40 mouse cellular contexts compared by ENCODE assay signal in the genomic region with DNA sequence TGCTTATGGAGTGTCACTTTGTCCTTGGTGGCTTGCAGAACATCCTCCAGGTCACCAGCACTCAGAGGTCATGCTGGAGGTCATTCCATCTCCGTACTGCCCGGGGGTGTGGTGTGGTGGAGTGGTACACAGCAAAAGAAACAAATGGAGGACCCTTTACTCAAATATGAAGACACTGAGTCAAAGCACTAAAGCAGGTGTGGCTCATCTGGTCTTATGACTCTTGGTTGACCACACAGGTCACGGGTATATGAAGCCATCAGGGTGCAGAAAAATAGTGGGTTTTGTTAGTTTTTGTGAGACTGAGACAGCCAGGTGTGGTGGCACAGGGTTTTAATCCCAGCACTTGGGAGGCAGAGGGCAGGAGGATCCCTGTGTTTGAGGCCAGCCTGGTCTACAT. TPM values are rescaled to one million over a fixed set of nuclear protein-coding genes. Genes with fewer than 3 reads are reported as not detected.
"Had no signal": no experiment of that assay in that cellular context is flagged by ENCODE, and none has a peak within 500 bp of the region (broad histone marks: within the 10 kb centered on the region; RNA-seq: fewer than 3 reads in every experiment).

No protein-coding gene starts in this region.

- H3K4me2 ChIP-seq: limb, embryonic 12.5 days; limb, embryonic 13.5 days; limb, embryonic 15.5 days; liver, embryonic 11.5 days; liver, embryonic 12.5 days; liver, embryonic 13.5 days; liver, embryonic 15.5 days; lung, embryonic 14.5 days; lung, embryonic 15.5 days; midbrain, embryonic 11.5 days; midbrain, embryonic 12.5 days; midbrain, embryonic 13.5 days; midbrain, embryonic 15.5 days; neural tube, embryonic 12.5 days had no signal

- H3K4me1 ChIP-seq: limb, embryonic 10.5 days; limb, embryonic 12.5 days; limb, embryonic 13.5 days; limb, embryonic 15.5 days; liver, embryonic 12.5 days; liver, embryonic 13.5 days; liver, embryonic 15.5 days; lung, embryonic 15.5 days; midbrain, embryonic 10.5 days; midbrain, embryonic 12.5 days; midbrain, embryonic 13.5 days; midbrain, embryonic 15.5 days; neural tube, embryonic 12.5 days had no signal

- H3K9me3 ChIP-seq: limb, embryonic 10.5 days; limb, embryonic 12.5 days; limb, embryonic 13.5 days; limb, embryonic 15.5 days; liver, embryonic 12.5 days; liver, embryonic 13.5 days; liver, embryonic 15.5 days; lung, embryonic 15.5 days; megakaryocyte, embryonic 14.5 days; midbrain, embryonic 10.5 days; midbrain, embryonic 12.5 days; midbrain, embryonic 13.5 days; midbrain, embryonic 15.5 days; neural tube, embryonic 12.5 days had no signal

- H3K27me3 ChIP-seq: limb, embryonic 12.5 days; limb, embryonic 13.5 days; limb, embryonic 15.5 days; liver, embryonic 12.5 days; liver, embryonic 13.5 days; liver, embryonic 15.5 days; lung, embryonic 15.5 days; midbrain, embryonic 12.5 days; midbrain, embryonic 13.5 days; midbrain, embryonic 15.5 days; neural tube, embryonic 12.5 days had no signal

- H3K36me3 ChIP-seq: limb, embryonic 10.5 days; limb, embryonic 12.5 days; limb, embryonic 13.5 days; limb, embryonic 15.5 days; liver, embryonic 12.5 days; liver, embryonic 13.5 days; liver, embryonic 15.5 days; lung, embryonic 15.5 days; midbrain, embryonic 10.5 days; midbrain, embryonic 12.5 days; midbrain, embryonic 13.5 days; midbrain, embryonic 15.5 days; neural tube, embryonic 12.5 days had no signal

- DNase-seq: left cerebral cortex, postnatal 4 days; liver; liver, embryonic 13.5 days; liver, postnatal 0 days; lung, adult 18-20 months; lung, adult 2 months; lung, embryonic 14.5 days; lung, postnatal 10 days; lung, postnatal 14 days; lung, postnatal 36 days; lung, postnatal 4 days; midbrain, embryonic 14.5 days had no signal

- H3K4me3 ChIP-seq: limb, embryonic 10.5 days; limb, embryonic 12.5 days; limb, embryonic 13.5 days; limb, embryonic 15.5 days; liver, embryonic 12.5 days; liver, embryonic 13.5 days; liver, embryonic 15.5 days; lung, embryonic 15.5 days; megakaryocyte, embryonic 14.5 days; midbrain, embryonic 10.5 days; midbrain, embryonic 12.5 days; midbrain, embryonic 13.5 days; midbrain, embryonic 15.5 days; myocyte; neural tube, embryonic 12.5 days had no signal

- H3K9ac ChIP-seq: limb, embryonic 12.5 days; limb, embryonic 13.5 days; limb, embryonic 15.5 days; liver, embryonic 12.5 days; liver, embryonic 13.5 days; liver, embryonic 14.5 days; liver, embryonic 15.5 days; liver, postnatal 0 days; lung, embryonic 14.5 days; lung, embryonic 15.5 days; midbrain, embryonic 12.5 days; midbrain, embryonic 13.5 days; midbrain, embryonic 15.5 days; neural tube, embryonic 12.5 days had no signal

- ATAC-seq: liver, embryonic 12.5 days; liver, postnatal 0 days; lung, postnatal 0 days; midbrain, embryonic 13.5 days; midbrain, embryonic 15.5 days; midbrain, embryonic 16.5 days had no signal

- H3K27ac ChIP-seq: limb, embryonic 10.5 days; limb, embryonic 12.5 days; limb, embryonic 13.5 days; limb, embryonic 15.5 days; liver, embryonic 12.5 days; liver, embryonic 13.5 days; liver, embryonic 14.5 days; liver, embryonic 15.5 days; lung, embryonic 15.5 days; macrophage; midbrain, embryonic 10.5 days; midbrain, embryonic 12.5 days; midbrain, embryonic 13.5 days; midbrain, embryonic 15.5 days; neural tube, embryonic 12.5 days had no signal

RNA-seq across cellular contexts. Expression of a gene that starts 11.4 kb away (rescaled TPM):
- total RNA-seq: liver, adult 2 months; megakaryocyte progenitor cell, adult 5-6 weeks; megakaryocyte, adult 5-6 weeks; megakaryocyte-erythroid progenitor cell, adult 5-6 weeks; monocyte, adult 5-6 weeks had no signal
- polyA plus RNA-seq: limb, embryonic 10.5 days; limb, embryonic 11.5 days; limb, embryonic 12.5 days; liver, adult 2 months; liver, embryonic 11.5 days; liver, embryonic 12.5 days; liver, embryonic 13.5 days; liver, embryonic 15.5 days; liver, postnatal 0 days; macrophage; midbrain, embryonic 10.5 days; midbrain, embryonic 11.5 days; midbrain, embryonic 12.5 days; midbrain, embryonic 13.5 days; midbrain, embryonic 14.5 days; midbrain, embryonic 16.5 days; midbrain, postnatal 0 days; neural tube, embryonic 11.5 days; neural tube, embryonic 12.5 days had no signal
